Mouse (Mus musculus) E14TG2a.4 (cell line): ENCODE data around the gene Mn1.

Experiments used
- H3K27me3 ChIP-seq: 2 replicates; pipeline ENCODE4 v1.6.1; 2014; ENCODE audit warnings: low read length, control low read depth; ENCODE audit not compliant: insufficient read depth
- H3K36me3 ChIP-seq: 2 replicates; pipeline ENCODE4 v1.6.1; 2014; ENCODE audit warnings: low read length, control low read depth; ENCODE audit not compliant: insufficient read depth
- H3K4me1 ChIP-seq: replicated peaks from 2 replicates; pipeline ENCODE4 v1.6.1; 2014; ENCODE audit warnings: low read depth, low read length, control low read depth
- H3K4me3 ChIP-seq: replicated peaks from 2 replicates; pipeline ENCODE4 v1.5.1; 2014; ENCODE audit warnings: mild to moderate bottlenecking, low read length
- H3K9me3 ChIP-seq: 2 replicates; pipeline ENCODE4 v1.6.1; 2014; ENCODE audit warnings: low read length, control low read depth
- CTCF ChIP-seq: conservative IDR thresholded peaks from 2 replicates; pipeline ENCODE4 v1.5.1; 2014; ENCODE audit warnings: low read length
- NANOG ChIP-seq: IDR thresholded peaks from 2 replicates; pipeline ENCODE4 v1.6.1; 2014; ENCODE audit warnings: borderline replicate concordance, low read length, mixed read lengths
- POU5F1 ChIP-seq: IDR thresholded peaks from 2 replicates; pipeline ENCODE4 v1.6.1; 2014; ENCODE audit warnings: low read length, borderline replicate concordance

The Mn1 gene

GRCm38 (mm10) chr5:111444361-111444760 is 27.2 kb downstream of the Mn1 start:
- peaks cover 38% of the 10 kb centered on the region for H3K4me1 ChIP-seq
- TF ChIP-seq POU5F1, result no peak
- no peak for TF ChIP-seq NANOG
- no peak for TF ChIP-seq CTCF
- peaks cover 7% of the 10 kb centered on the region for H3K27me3 ChIP-seq
- H3K36me3 ChIP-seq, result no peaks in the 10 kb centered on the region
- no peak overlapping the region for H3K4me3 ChIP-seq
- no peaks in the 10 kb centered on the region for H3K9me3 ChIP-seq

GRCm38 (mm10) chr5:111446652-111447051 is 29.5 kb downstream of the Mn1 start:
- peaks cover 23% of the 10 kb centered on the region for H3K27me3 ChIP-seq
- H3K4me3 ChIP-seq, result no peak overlapping the region
- no peak for TF ChIP-seq CTCF
- no peak for TF ChIP-seq POU5F1
- TF ChIP-seq NANOG, result no peak

GRCm38 (mm10) chr5:111449700-111450099 is 32.5 kb downstream of the Mn1 start:
- Histone ChIP-seq H3K9me3 (no peaks in the 10 kb centered on the region), H3K36me3 (no peaks in the 10 kb centered on the region), H3K27me3 (peaks cover 34% of the 10 kb centered on the region), H3K4me1 (no peaks in the 10 kb centered on the region; the same call in 1 of the 2 replicates), H3K4me3 (no peak overlapping the region)
- no peak for TF ChIP-seq NANOG
- no peak for TF ChIP-seq POU5F1
- no peak for TF ChIP-seq CTCF

More at GRCm38 (mm10) chr5:111446652-111447051, 29.5 kb downstream of the Mn1 start:
- no peaks in the 10 kb centered on the region for H3K9me3 ChIP-seq
- peaks cover 15% of the 10 kb centered on the region for H3K4me1 ChIP-seq
- H3K36me3 ChIP-seq, result no peaks in the 10 kb centered on the region

GRCm38 (mm10) chr5:111454240-111454639 is 37.1 kb downstream of the Mn1 start:
- Histone ChIP-seq H3K27me3 (peaks cover 45% of the 10 kb centered on the region), H3K9me3 (no peaks in the 10 kb centered on the region), H3K4me3 (no peak overlapping the region), H3K4me1 (peaks cover 16% of the 10 kb centered on the region), H3K36me3 (no peaks in the 10 kb centered on the region)
- TF ChIP-seq NANOG, result no peak
- no peak for TF ChIP-seq POU5F1
- TF ChIP-seq CTCF, result no peak

GRCm38 (mm10) chr5:111454876-111455275 is 37.7 kb downstream of the Mn1 start:
- Histone ChIP-seq H3K36me3 (no peaks in the 10 kb centered on the region), H3K27me3 (peaks cover 41% of the 10 kb centered on the region), H3K9me3 (no peaks in the 10 kb centered on the region), H3K4me3 (no peak overlapping the region), H3K4me1 (peaks cover 16% of the 10 kb centered on the region)
- TF ChIP-seq CTCF (no peak), POU5F1 (no peak), NANOG (no peak)

- no peaks in the 10 kb centered on the region for H3K9me3 ChIP-seq
- H3K4me1 ChIP-seq, result peaks cover 16% of the 10 kb centered on the region
- no peak overlapping the region for H3K4me3 ChIP-seq
- TF ChIP-seq CTCF (no peak), POU5F1 (no peak), NANOG (no peak)
- peaks cover 29% of the 10 kb centered on the region; the same call in 1 of the 2 replicates for H3K27me3 ChIP-seq
- H3K36me3 ChIP-seq, result no peaks in the 10 kb centered on the region
These were observed 41.5 kb downstream of the Mn1 start for GRCm38 (mm10) chr5:111458675-111459074.

GRCm38 (mm10) chr5:111465811-111466299 is 48.7 kb downstream of the Mn1 start:
- peaks cover 19% of the 10 kb centered on the region for H3K27me3 ChIP-seq
- H3K4me1 ChIP-seq, result peaks cover 15% of the 10 kb centered on the region
- H3K36me3 ChIP-seq, result no peaks in the 10 kb centered on the region
- H3K4me3 ChIP-seq, result peak overlapping the region; percentile 57
- H3K9me3 ChIP-seq, result peaks cover 9% of the 10 kb centered on the region; the same call in 1 of the 2 replicates
- TF ChIP-seq NANOG (no peak), POU5F1 (no peak), CTCF (no peak)

- Histone ChIP-seq H3K36me3 (no peaks in the 10 kb centered on the region), H3K27me3 (peaks cover 21% of the 10 kb centered on the region), H3K4me3 (peak overlapping the region; percentile 57), H3K9me3 (peaks cover 9% of the 10 kb centered on the region; the same call in 1 of the 2 replicates), H3K4me1 (peaks cover 15% of the 10 kb centered on the region)
- TF ChIP-seq NANOG (no peak), CTCF (no peak), POU5F1 (no peak)
These were observed 49.3 kb downstream of the Mn1 start for GRCm38 (mm10) chr5:111466429-111466828.

GRCm38 (mm10) chr5:111467699-111468098 is 50.5 kb downstream of the Mn1 start:
- Histone ChIP-seq H3K4me1 (peaks cover 15% of the 10 kb centered on the region), H3K4me3 (no peak overlapping the region), H3K36me3 (no peaks in the 10 kb centered on the region), H3K9me3 (peaks cover 9% of the 10 kb centered on the region; the same call in 1 of the 2 replicates), H3K27me3 (peaks cover 20% of the 10 kb centered on the region)
- TF ChIP-seq NANOG (no peak), POU5F1 (no peak), CTCF (no peak)
